Mouse (Mus musculus) hindbrain, embryonic 14.5 days (tissue): ENCODE data around the gene Col9a2. TPM values are rescaled to one million over a fixed set of nuclear protein-coding genes. Genes with fewer than 3 reads are reported as not detected.

Experiments used
- ATAC-seq: fragments of 200-750 bp; cut with Nextera tagmentation; 2 replicates; pipeline ENCODE4 v1.8.0; 2017; ENCODE audit warnings: moderate number of reproducible peaks, mild to moderate bottlenecking, moderate TSS enrichment, moderate library complexity; ENCODE audit not compliant: low FRiP score
- DNase-seq: peaks from one replicate; pipeline ENCODE4 v3.0.0-alpha.2; 2015; ENCODE audit warnings: low spot score
- H3K27ac ChIP-seq: fragments of 300-500 bp; sonication (generic); 2 replicates; pipeline ENCODE4 v1.5.1; 2014; ENCODE audit warnings: mild to moderate bottlenecking, moderate library complexity
- H3K27me3 ChIP-seq: fragments of 300-500 bp; sonication (generic); 2 replicates; pipeline ENCODE4 v1.6.1; 2014; ENCODE audit warnings: mild to moderate bottlenecking, low read length, mixed read lengths; ENCODE audit not compliant: control insufficient read depth, insufficient read depth
- H3K36me3 ChIP-seq: fragments of 300-500 bp; sonication (generic); replicated peaks from 2 replicates; pipeline ENCODE4 v1.6.1; 2014; ENCODE audit not compliant: control insufficient read depth, insufficient read depth
- H3K4me1 ChIP-seq: fragments of 300-500 bp; sonication (generic); replicated peaks from 2 replicates; pipeline ENCODE4 v1.6.1; 2014; ENCODE audit warnings: antibody characterized with exemption, low read length, mixed read lengths; ENCODE audit not compliant: control insufficient read depth, insufficient read depth
- H3K4me2 ChIP-seq: fragments of 300-500 bp; sonication (generic); replicated peaks from 2 replicates; pipeline ENCODE4 v1.6.1; 2014; ENCODE audit warnings: mild to moderate bottlenecking, moderate library complexity
- H3K4me3 ChIP-seq: fragments of 300-500 bp; sonication (generic); replicated peaks from 2 replicates; pipeline ENCODE4 v1.5.1; 2014; ENCODE audit warnings: mild to moderate bottlenecking, low read length
- H3K9ac ChIP-seq: fragments of 300-500 bp; sonication (generic); 2 replicates; pipeline ENCODE4 v1.6.1; 2014
- H3K9me3 ChIP-seq: fragments of 300-500 bp; sonication (generic); 2 replicates; pipeline ENCODE4 v1.6.1; 2016; ENCODE audit warnings: low read length; ENCODE audit not compliant: control insufficient read depth
- WGBS: fragments of 180-500 bp; shearing (Covaris S2); extraction: QIAGEN DNeasy Blood & Tissue Kit; methylation state at CpG from one replicate; pipeline ENCODE4 v1.1.7; 2014; 5-methylcytosine and 5-hydroxymethylcytosine counted together
- polyA plus RNA-seq: library from polyadenylated mRNA; unstranded; fragments of >200 nt; fragmentation: Nextera tagmentation; extraction: Ambion mirVana; gene quantifications from 2 replicates; pipeline ENCODE4 v1.2.1, GENCODE M21; 2014

Col9a2 gene
- polyA plus RNA-seq, 1 experiment from 2014 or later, result 17.1 TPM

DNA sequence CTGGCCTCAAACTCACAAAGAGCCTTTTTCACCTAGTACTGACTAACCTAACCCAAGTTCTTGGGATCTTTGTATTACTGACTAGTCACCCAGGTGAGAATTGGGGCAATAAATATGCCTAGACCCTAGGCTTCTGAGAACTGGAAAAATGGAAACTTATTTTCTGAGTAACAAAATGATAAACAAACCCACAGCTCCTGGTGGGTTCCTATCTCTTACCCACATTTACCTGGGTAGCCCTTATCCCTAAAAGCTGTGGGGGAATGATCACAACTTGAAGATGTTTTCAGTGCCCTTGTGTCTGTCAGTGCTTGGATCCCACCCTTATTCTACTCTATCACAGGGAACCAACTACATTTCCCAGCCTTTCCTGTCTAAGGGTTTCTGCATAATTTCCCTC is 32.2 kb upstream of the Col9a2 start:
- Histone ChIP-seq H3K27me3 (no peaks in the 10 kb centered on the region), H3K4me2 (no peak overlapping the region), H3K4me1 (peaks cover 29% of the 10 kb centered on the region), H3K9me3 (no peaks in the 10 kb centered on the region), H3K4me3 (no peak overlapping the region), H3K27ac (no peak overlapping the region), H3K9ac (no peak overlapping the region), H3K36me3 (no peaks in the 10 kb centered on the region)
- ATAC-seq, result no peak
- no peak for DNase-seq

DNA sequence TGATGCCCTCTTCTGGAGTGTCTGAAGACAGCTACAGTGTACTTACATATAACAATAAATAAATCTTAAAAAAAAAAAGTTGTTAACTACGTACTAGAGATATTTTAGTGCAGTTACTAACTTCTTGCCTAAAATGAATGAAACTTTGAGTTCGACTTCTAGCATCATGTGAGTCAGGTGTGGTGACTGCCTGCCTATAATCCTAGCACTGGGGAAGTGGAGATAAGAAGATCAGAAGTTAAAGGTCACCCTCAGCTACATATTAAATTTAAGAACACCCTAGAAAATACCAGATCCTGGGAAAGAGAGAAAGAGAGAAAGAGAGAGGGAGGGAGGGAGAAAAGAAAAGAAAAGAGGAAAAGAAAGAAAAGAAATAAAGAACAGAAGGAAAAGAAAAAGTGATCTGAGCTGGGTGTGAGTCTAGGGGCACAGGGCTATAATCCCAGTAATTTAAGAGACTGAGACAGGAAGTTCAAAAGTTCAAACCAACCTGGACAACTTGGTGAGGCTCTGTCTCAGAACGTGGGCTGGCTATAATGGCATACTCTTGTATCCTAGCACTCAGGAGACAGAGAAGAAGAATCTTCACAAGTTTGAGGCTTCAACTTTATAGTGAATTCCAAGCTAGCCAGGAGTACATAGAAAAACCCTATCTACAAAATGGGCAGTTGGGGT is 31.0 kb upstream of the Col9a2 start:
- Histone ChIP-seq H3K9me3 (no peaks in the 10 kb centered on the region), H3K9ac (no peak overlapping the region), H3K27ac (no peak overlapping the region), H3K36me3 (no peaks in the 10 kb centered on the region), H3K4me1 (peaks cover 17% of the 10 kb centered on the region), H3K4me3 (no peak overlapping the region), H3K27me3 (no peaks in the 10 kb centered on the region), H3K4me2 (no peak overlapping the region)
- ATAC-seq, result no peak
- 89% methylated on average over 3 of the region's 3 CpGs for WGBS
- no peak for DNase-seq

DNA sequence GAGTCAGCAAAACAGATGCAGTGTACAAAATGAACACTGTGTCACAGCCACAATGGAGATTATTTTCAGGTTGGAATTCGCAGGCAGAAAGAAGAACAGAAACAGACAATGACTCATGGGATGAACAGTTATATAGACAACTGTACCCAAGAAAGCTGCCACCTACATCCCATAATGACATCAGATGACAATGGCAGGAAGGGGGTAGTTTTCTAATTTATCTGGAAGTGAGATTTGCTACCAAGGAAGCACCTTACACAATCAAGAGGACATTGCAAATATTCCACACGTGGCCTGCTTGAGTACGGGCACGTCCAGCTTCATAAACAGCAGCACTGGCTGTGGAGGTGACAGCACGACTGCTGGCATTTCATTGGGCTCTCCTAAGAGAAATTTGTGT is 30.0 kb upstream of the Col9a2 start:
- Histone ChIP-seq H3K9me3 (no peaks in the 10 kb centered on the region), H3K27ac (no peak overlapping the region), H3K4me3 (no peak overlapping the region), H3K9ac (no peak overlapping the region), H3K36me3 (no peaks in the 10 kb centered on the region), H3K4me2 (no peak overlapping the region), H3K27me3 (no peaks in the 10 kb centered on the region), H3K4me1 (peaks cover 9% of the 10 kb centered on the region)
- WGBS, result 87% methylated on average over 5 of the region's 5 CpGs
- DNase-seq (no peak), ATAC-seq (0 out of 2 replicates have a peak, but pooled peaks have one; percentile 22)

DNA sequence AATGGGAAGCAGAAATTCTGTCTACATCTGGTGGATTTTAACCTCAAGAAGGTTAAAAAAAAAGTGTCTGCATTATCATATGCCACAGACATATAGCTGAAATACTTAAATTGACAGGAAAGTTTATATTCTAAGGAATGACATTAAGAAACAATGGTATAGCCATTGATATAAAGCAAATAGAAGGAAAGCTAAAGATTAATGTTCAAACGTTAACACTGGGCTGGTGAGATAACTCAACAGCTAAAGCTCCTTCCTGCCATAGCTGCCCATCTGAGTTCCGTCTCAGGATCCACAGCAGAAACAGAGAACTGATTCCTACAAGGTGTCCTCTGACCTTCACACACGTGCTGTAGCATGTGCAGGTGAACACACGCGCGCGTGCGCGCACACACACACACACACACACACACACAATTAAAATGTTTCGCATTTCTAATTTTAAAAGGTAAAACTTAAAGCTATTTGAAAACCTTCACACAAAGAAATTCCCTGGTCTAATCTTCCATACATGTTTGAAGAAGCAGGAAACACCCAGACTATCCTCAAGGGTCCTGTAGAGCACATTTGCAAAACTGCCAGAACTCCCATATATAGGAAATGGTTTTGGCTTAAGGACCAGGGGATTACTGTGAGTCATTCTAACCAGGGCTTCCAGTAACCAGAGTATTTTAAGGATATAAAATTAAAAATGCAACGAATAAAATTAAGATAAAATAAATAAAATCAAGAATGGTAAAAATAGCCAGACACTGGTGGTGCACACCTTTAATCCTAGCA is 28.2 kb upstream of the Col9a2 start:
- Histone ChIP-seq H3K36me3 (no peaks in the 10 kb centered on the region), H3K4me1 (peaks cover 16% of the 10 kb centered on the region), H3K27me3 (no peaks in the 10 kb centered on the region), H3K9ac (no peak overlapping the region), H3K27ac (no peak overlapping the region), H3K9me3 (no peaks in the 10 kb centered on the region), H3K4me2 (no peak overlapping the region), H3K4me3 (no peak overlapping the region)
- ATAC-seq (no peak), DNase-seq (no peak)
- WGBS, result 85% methylated on average over 11 of the region's 11 CpGs

DNA sequence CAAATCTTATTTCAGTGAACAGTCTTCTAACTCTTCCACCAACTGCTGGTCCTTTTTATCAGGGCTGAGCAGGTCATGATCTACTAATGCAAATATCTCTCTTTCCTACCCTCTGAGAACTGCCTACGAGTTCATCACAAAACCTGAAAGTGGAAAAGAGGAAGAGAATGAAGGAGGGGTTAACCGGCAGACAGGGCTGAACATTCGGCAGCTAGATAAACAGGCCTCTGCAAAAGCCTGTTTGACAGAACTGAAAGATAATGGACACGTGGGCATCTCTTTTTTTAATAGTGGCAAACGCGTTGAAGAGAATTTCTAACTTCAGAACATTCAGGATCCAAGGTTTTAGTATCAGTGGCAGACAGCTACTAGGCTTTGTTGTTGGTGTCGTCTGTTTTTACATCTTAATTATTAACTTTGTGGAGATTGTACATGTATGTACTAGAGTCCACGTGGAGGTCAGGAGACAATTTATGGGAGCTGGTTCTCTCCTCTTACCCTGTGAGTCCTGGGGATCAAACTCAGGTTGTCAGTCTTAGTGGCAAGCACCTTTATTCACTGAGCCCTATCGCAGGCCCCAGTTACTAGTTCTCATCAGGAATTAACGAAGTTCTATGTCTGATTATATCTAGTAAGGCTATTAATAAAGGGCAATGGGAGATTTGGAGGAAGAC is 24.5 kb upstream of the Col9a2 start:
- no peak for DNase-seq
- no peak for ATAC-seq
- H3K27me3 ChIP-seq, result no peaks in the 10 kb centered on the region
- no peak overlapping the region for H3K27ac ChIP-seq
- 85% methylated on average over 10 of the region's 10 CpGs for WGBS
- H3K4me1 ChIP-seq, result peaks cover 18% of the 10 kb centered on the region
- no peaks in the 10 kb centered on the region for H3K36me3 ChIP-seq
- peak overlapping the region; percentile 88 for H3K4me2 ChIP-seq
- no peak overlapping the region for H3K4me3 ChIP-seq
- no peaks in the 10 kb centered on the region for H3K9me3 ChIP-seq
- 0 out of 2 replicates have a peak overlapping the region, but pooled peaks have one; percentile 97 for H3K9ac ChIP-seq

DNA sequence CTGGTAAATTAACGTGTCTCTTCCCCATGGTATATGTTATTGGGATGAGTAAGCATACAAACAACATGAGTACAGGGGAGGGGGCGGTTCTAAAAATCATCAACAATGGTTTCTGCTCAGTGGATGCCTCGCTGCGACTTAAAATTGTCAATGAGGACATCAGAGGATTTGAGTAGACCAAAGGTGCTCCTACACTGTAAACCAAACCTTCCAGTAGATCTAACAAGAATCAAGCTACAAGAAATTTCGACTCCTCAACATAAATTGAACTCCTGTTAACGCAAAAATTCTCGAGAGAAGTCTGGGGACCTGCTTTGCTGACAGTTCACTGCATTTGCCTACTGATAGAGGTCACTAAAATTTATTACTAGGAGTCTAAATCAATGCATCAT is 23.9 kb upstream of the Col9a2 start:
- peak overlapping the region; percentile 88 for H3K4me2 ChIP-seq
- H3K27me3 ChIP-seq, result no peaks in the 10 kb centered on the region
- ATAC-seq, result no peak
- no peaks in the 10 kb centered on the region for H3K36me3 ChIP-seq
- peaks cover 18% of the 10 kb centered on the region for H3K4me1 ChIP-seq
- 85% methylated on average over 7 of the region's 7 CpGs for WGBS
- DNase-seq, result no peak
- H3K9ac ChIP-seq, result peak overlapping the region; percentile 97
- no peak overlapping the region for H3K27ac ChIP-seq
- peak overlapping the region; percentile 99 for H3K4me3 ChIP-seq
- no peaks in the 10 kb centered on the region for H3K9me3 ChIP-seq

DNA sequence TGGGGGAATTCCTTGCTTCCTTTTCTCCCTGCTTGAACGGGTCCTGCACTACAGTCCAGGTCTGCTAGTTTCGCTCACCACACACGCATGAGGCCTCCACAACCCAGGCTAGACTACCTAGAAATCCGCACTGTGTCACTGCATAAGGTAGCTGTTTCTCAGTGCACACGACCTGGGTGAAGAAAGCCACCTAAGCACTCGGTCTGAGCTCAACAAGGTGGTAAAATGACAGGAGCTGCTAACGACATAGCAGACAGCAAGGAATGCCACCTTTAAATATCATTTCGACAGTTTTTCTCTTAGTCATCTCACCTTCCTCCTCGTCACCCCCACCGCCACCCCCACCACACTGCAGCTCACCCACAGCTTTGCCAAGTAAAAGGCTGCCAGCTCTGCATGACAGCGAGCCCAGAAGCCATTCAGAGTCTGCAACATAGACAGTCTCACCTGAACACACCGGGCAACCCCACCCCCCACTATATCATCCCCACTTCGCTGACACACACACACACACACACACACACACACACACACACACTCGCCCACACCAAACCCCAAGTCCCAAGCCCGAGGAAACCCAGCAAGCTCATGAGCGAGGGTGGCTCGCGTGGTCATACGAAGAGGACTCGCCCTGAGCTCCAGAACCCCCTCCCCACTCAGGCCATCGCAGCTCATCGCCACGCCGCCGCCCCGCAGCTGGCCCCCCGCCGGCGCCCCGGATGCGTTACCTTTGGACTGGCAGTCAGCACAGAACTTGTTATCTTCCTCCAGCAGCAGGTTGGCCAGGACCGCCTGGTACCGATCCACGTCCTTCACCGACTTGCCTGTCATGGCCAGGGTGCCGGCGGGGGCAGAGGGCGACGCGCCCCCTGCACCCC is 22.9 kb upstream of the Col9a2 start:
- ATAC-seq (no peak; the same call in 1 of the 2 replicates), DNase-seq (no peak)
- 8% methylated on average over 35 of the region's 40 CpGs for WGBS

DNA sequence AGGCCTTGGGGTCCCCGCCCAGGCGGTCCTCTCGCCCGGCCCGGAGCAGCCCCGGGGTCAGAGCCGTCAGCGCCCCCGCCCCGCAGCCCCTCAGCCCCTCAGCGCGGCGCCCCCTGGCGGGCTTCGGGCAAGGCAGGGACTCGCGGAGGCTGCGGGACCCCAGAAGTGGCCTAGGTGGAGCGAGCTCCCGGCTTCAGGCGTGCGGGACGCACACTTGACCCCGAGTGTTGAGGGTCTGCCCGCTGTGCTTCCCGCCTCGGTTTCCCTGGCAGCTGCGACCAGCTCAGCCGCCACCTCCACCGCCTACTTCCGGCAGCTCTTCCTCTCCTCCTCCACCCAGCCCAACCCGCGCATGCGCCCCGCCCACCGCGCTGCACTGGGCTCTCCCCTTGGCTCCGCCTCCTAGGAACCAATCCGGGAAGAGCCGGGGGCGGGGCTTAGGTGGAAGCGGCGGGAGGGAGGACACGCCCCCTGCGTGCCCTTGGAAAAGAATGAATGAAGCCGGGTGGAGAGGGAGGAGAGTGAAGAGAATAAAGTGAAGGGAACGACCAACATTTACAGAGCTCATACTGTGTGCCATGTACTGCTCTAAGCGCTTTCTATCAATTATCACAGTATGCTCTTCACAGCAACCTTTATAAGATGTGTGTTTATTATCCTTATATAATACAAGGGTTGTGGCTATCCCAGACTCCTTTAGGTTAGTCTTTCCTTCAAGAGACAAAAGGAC is 22.1 kb upstream of the Col9a2 start, which contains the start of gene Smap2:
Gene Smap2 (minus strand): TSS at position 320 of the 730 bp plus-strand sequence.
- Histone ChIP-seq H3K9ac (peak within 1 kb of the TSS; percentile 97), H3K9me3 (no peaks in the 10 kb centered on the region), H3K4me3 (peak within 1 kb of the TSS; percentile 99), H3K27ac (peak within 1 kb of the TSS; percentile 83), H3K4me1 (peaks cover 18% of the 10 kb centered on the region), H3K4me2 (peak within 1 kb of the TSS; percentile 88), H3K27me3 (no peaks in the 10 kb centered on the region), H3K36me3 (no peaks in the 10 kb centered on the region)
- ATAC-seq (peak; percentile 97), DNase-seq (peak; percentile 98)
- WGBS, result under 1% methylated on average over 44 of the region's 48 CpGs

More for the DNA sequence above, 22.9 kb upstream of the Col9a2 start:
- H3K4me3 ChIP-seq, result peak overlapping the region; percentile 99
- no peaks in the 10 kb centered on the region for H3K36me3 ChIP-seq
- H3K9me3 ChIP-seq, result no peaks in the 10 kb centered on the region
- no peaks in the 10 kb centered on the region for H3K27me3 ChIP-seq
- peak overlapping the region; percentile 83 for H3K27ac ChIP-seq
- peak overlapping the region; percentile 88 for H3K4me2 ChIP-seq
- peak overlapping the region; percentile 97 for H3K9ac ChIP-seq
- H3K4me1 ChIP-seq, result peaks cover 18% of the 10 kb centered on the region
